Mouse (Mus musculus) ES-Bruce4 (cell line): ENCODE measurements around the gene Plcl1. TPM values are rescaled to one million over a fixed set of nuclear protein-coding genes. Genes with fewer than 3 reads are reported as not detected.

Source experiments
- H3K27ac ChIP-seq: 2 replicates; pipeline ENCODE4 v1.5.1; 2012; ENCODE audit warnings: low read length, inconsistent platforms; ENCODE audit not compliant: insufficient read depth
- H3K27me3 ChIP-seq: 2 replicates; pipeline ENCODE4 v1.6.1; 2012; ENCODE audit warnings: mild to moderate bottlenecking, low read length, inconsistent platforms; ENCODE audit not compliant: control insufficient read depth, poor library complexity, insufficient read depth, severe bottlenecking
- H3K36me3 ChIP-seq: 2 replicates; pipeline ENCODE4 v1.6.1; 2012; ENCODE audit warnings: inconsistent platforms, mild to moderate bottlenecking, low read length, moderate library complexity; ENCODE audit not compliant: control insufficient read depth, poor library complexity, insufficient read depth, severe bottlenecking
- H3K4me1 ChIP-seq: one replicate; pipeline ENCODE4 v1.8.1; 2011; ENCODE audit warnings: low read length; ENCODE audit not compliant: control insufficient read depth, insufficient read depth
- H3K4me3 ChIP-seq: 2 replicates; pipeline ENCODE4 v1.5.1; 2011; ENCODE audit warnings: low read depth, mild to moderate bottlenecking, low read length
- H3K9ac ChIP-seq: 2 replicates; pipeline ENCODE4 v1.6.1; 2012; ENCODE audit warnings: low read depth, mild to moderate bottlenecking, inconsistent platforms; ENCODE audit not compliant: poor library complexity, severe bottlenecking
- H3K9me3 ChIP-seq: replicated peaks from 2 replicates; pipeline ENCODE4 v1.6.1; 2012; ENCODE audit warnings: mild to moderate bottlenecking, low read length, inconsistent platforms; ENCODE audit not compliant: control insufficient read depth, poor library complexity, insufficient read depth, severe bottlenecking
- CTCF ChIP-seq: IDR thresholded peaks from one replicate; pipeline ENCODE4 v1.8.1; 2011; ENCODE audit warnings: low read depth, low read length
- EP300 ChIP-seq: IDR thresholded peaks from 2 replicates; pipeline ENCODE4 v1.6.1; 2011; ENCODE audit warnings: low read depth, low read length; ENCODE audit not compliant: insufficient read depth
- POLR2A ChIP-seq: IDR thresholded peaks from one replicate; pipeline ENCODE4 v1.8.1; 2011; ENCODE audit warnings: low read length; ENCODE audit not compliant: insufficient read depth
- polyA plus RNA-seq: library from polyadenylated mRNA; stranded (reverse); fragments of >200 nt; gene quantifications from 2 replicates; pipeline ENCODE4 v1.2.4, GENCODE M21; 2011; ENCODE audit warnings: low read depth; ENCODE audit not compliant: missing spikeins, insufficient read depth, insufficient read length

The Plcl1 gene
- 0.17 and 0.52 TPM in 2 replicates for polyA plus RNA-seq

DNA sequence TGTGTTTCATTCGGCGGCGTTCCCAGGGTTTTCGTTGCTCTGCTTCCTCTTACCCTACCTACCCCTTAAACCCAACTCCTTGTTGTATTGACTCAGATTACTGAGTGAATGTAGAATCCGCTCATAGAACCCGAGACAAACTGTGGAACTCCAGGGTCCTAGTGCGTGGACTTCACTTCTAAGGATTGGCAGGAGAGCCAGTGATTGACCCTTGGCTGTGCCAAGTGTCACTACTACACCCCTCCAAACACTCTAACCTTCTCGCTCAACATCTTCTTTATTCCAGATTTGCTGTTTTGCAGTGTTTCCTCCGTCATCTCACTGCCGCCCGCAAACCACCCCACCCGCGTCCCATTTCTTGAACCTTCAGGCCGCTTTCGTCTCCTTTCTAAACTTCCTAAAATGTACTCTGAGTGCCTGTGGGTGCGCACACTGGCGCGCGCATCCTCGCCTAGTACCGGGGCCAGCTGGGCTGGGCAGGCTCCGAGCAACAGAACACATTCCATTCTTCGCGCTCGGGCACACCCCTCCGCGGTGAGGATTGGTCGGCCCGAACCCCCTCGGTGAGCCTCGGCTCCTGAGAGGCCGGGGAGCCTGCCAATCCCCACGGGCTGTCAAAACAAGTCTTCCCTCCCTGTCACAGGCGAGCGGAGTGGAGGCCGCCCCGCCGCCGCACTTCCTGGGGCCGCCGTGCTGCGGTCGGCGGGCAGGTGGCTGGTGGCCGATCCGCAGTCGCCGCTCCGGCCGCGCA is at the start of gene Plcl1:
TSS of gene Plcl1 (plus strand) at position 650 of the 751 bp plus-strand sequence.
- Histone ChIP-seq H3K4me1 (no peaks in the 10 kb centered on the region), H3K9me3 (no peaks in the 10 kb centered on the region), H3K4me3 (peak within 1 kb of the TSS; percentile 72), H3K27me3 (peaks cover 9% of the 10 kb centered on the region), H3K27ac (no peak within 1 kb of the TSS), H3K9ac (no peak within 1 kb of the TSS), H3K36me3 (no peaks in the 10 kb centered on the region)
- no peak for TF ChIP-seq CTCF
- no peak for TF ChIP-seq EP300
- TF ChIP-seq POLR2A, result no peak

DNA sequence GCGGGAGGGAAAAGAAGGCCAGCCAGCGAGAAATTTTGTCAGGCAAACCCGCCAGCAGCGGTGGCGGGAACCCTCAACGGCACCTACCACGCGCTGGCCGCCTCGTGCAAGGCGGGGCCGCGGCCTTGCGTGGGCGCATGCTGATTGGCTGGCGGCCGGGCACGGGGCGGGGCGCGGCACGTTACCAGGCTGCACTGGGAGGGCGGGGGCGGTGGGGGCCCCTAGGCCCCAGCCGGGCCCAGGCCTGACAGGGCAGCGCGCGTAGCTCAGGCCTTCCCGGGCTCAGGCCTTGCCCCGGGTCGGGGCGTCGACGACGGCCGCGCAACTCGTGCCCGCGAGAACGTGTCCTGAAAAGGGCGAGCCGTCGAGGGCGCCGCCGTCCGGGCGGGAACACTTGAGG is 43.1 kb upstream of the Plcl1 start:
- Histone ChIP-seq H3K9me3 (no peaks in the 10 kb centered on the region), H3K9ac (no peak overlapping the region)

DNA sequence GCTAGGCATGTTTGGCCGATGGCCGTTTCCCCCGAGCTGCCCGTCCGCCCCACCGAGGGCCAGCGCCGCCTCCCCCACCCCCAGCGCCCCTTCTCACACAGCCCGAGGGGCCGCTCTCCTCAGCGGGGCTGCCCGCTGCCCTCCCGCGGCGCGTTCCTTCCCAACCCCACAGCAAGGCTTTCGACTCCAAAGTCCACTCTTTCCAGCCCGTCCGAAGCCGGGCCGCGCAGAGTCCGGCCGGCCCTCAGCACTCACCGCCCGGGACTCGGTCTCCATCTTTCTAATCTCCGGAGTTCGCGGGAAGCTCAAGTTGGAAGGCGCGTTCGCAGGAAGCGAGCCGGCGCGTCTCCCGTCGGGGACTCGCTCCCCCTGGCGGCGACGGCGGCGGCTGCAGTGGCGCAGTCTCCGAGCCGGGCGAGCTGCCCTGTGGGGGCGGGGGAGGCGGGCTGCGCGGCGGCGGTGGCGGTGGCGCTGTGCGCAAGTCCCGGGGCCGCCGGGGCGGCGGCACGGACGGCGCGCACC is 42.6 kb upstream of the Plcl1 start, which contains the start of gene Boll:
TSS of gene Boll (minus strand) at position 426 of the 522 bp plus-strand sequence.
- Histone ChIP-seq H3K36me3 (no peaks in the 10 kb centered on the region), H3K9ac (no peak within 1 kb of the TSS), H3K27ac (no peak within 1 kb of the TSS)

More for the DNA sequence above, 43.1 kb upstream of the Plcl1 start:
- TF ChIP-seq POLR2A, result no peak
- TF ChIP-seq CTCF, result no peak
- TF ChIP-seq EP300, result no peak
- H3K4me3 ChIP-seq, result peak overlapping the region; percentile 49; the same call in 1 of the 2 replicates
- H3K4me1 ChIP-seq, result no peaks in the 10 kb centered on the region
- H3K27me3 ChIP-seq, result peaks cover 7% of the 10 kb centered on the region; the same call in 1 of the 2 replicates
- no peak overlapping the region for H3K27ac ChIP-seq
- H3K36me3 ChIP-seq, result no peaks in the 10 kb centered on the region

DNA sequence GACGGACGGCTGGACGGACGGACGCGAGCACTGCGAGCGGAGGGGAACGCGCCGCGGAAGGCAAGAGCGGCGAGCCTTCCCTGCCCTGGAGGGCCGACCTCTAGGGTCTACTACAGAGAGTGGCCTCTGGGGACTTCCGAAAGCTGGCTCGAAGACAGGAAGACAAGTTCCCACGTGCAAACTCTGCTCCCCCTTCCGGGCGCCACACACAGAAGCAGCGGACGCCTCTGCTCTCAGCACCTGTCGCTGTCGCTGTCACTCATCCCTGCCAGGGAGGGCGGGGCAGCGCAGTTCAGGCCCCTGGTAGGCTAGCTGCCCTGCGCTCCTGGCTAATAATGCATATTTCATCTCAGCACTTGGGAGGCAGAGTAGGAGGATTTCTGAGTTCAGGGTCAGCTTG is 42.1 kb upstream of the Plcl1 start:
- TF ChIP-seq POLR2A, result no peak
- no peak for TF ChIP-seq CTCF
- no peak for TF ChIP-seq EP300
- Histone ChIP-seq H3K9me3 (no peaks in the 10 kb centered on the region), H3K9ac (no peak overlapping the region), H3K36me3 (no peaks in the 10 kb centered on the region), H3K4me1 (no peaks in the 10 kb centered on the region), H3K4me3 (peak overlapping the region; percentile 75), H3K27me3 (peaks cover 7% of the 10 kb centered on the region; the same call in 1 of the 2 replicates), H3K27ac (no peak overlapping the region)

More for the DNA sequence above, 42.6 kb upstream of the Plcl1 start, which contains the start of gene Boll:
- no peaks in the 10 kb centered on the region for H3K4me1 ChIP-seq
- TF ChIP-seq EP300 (no peak), POLR2A (no peak), CTCF (peak; percentile 56)
- H3K9me3 ChIP-seq, result no peaks in the 10 kb centered on the region
- H3K27me3 ChIP-seq, result peaks cover 7% of the 10 kb centered on the region; the same call in 1 of the 2 replicates
- peak within 1 kb of the TSS; percentile 75 for H3K4me3 ChIP-seq

DNA sequence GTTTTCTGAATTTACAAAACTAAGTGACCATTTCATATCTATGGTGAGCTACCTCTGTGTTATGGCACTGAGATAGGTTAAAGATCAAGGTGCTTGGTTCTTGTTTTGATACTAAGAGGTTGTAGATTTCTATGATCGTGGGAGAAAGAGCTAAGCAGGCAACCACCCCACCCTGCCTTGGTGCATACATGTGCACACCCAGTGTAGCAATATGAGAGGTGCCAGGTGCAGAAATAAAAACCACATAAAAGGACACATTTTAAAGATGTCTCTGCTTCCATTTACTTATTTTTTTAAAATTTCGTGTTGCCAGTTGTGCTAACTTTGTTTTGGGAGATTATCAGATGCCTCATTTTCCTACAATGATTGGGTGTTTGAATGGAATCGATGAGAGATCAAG is 33.1 kb upstream of the Plcl1 start:
- no peak overlapping the region for H3K4me3 ChIP-seq
- TF ChIP-seq EP300 (no peak), POLR2A (no peak), CTCF (no peak)
- H3K27me3 ChIP-seq, result no peaks in the 10 kb centered on the region
- no peaks in the 10 kb centered on the region for H3K4me1 ChIP-seq
- H3K27ac ChIP-seq, result no peak overlapping the region
- H3K36me3 ChIP-seq, result no peaks in the 10 kb centered on the region
- no peak overlapping the region for H3K9ac ChIP-seq
- H3K9me3 ChIP-seq, result no peaks in the 10 kb centered on the region

DNA sequence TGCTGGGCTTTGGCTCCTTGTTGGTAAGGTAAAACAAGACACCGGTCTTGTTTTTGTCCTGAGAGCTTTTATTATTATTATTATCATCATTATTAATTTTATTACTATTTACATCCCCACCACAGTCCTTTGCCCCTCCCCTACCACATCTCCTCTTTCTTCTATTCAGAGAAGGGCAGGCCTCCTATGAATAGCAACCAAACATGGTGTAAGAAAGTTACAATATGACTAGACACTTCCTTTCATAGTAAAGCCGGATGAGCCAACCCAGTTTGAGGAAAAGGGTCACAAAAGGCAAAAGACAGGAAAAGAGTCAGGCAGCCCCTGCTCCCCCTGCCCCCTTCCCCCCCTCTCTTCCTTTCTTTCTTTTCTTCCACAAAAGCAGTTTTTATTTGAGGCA is 25.2 kb upstream of the Plcl1 start:
- no peak overlapping the region for H3K4me3 ChIP-seq
- no peak overlapping the region for H3K27ac ChIP-seq
- H3K27me3 ChIP-seq, result no peaks in the 10 kb centered on the region; the same call in 1 of the 2 replicates
- H3K9me3 ChIP-seq, result no peaks in the 10 kb centered on the region
- H3K4me1 ChIP-seq, result no peaks in the 10 kb centered on the region
- H3K36me3 ChIP-seq, result no peaks in the 10 kb centered on the region
- no peak overlapping the region for H3K9ac ChIP-seq
- TF ChIP-seq POLR2A, result no peak
- TF ChIP-seq EP300, result no peak
- no peak for TF ChIP-seq CTCF
